8 mouse cellular contexts compared by ENCODE assay signal in genomic region chr1:180904815-180905080, GRCm38 (mm10). TPM values are rescaled to one million over a fixed set of nuclear protein-coding genes. Genes with fewer than 3 reads are reported as not detected.
A peak's percentile ranks its signal among the peaks of the same experiment; 100 is the strongest.
DNase-seq lines count a peak whose midpoint lies in the region; ATAC-seq and TF ChIP-seq lines count a peak whose summit lies in the region.

No protein-coding gene starts in this region.

- H3K4me1 ChIP-seq in thymus, adult 2 months (replicated peaks; ENCODE audit: control insufficient read depth, insufficient read depth, low read length): peaks cover 13% of the 10 kb centered on the region
- H3K4me1 ChIP-seq in liver, embryonic 14.5 days (replicated peaks; ENCODE audit: control insufficient read depth in 2 of 2, insufficient read depth in 2 of 2, low read length in 1 of 2): peaks cover 36 to 39% of the 10 kb centered on the region in 2 experiments

- H3K4me3 ChIP-seq in thymus, adult 2 months (ENCODE audit: control insufficient read depth, insufficient read depth, low read length): peak overlapping the region; percentile 85
- H3K4me3 ChIP-seq in liver, embryonic 14.5 days (ENCODE audit: insufficient read depth in 1 of 2, low read depth in 2 of 2, low read length in 2 of 2): peak overlapping the region; percentile 94 to 97

- ATAC-seq in liver, embryonic 14.5 days (ENCODE audit: insufficient read depth): no peak

- TF ChIP-seq POLR2A in thymus, adult 2 months (IDR thresholded peaks at IDR 0.05; ENCODE audit: control insufficient read depth, extremely low read depth, insufficient read depth, low read length, poor library complexity): no peak

- peak overlapping the region; percentile 4; the same call in 1 of the 2 replicates for H3K27ac ChIP-seq in thymus, adult 2 months (ENCODE audit: control insufficient read depth, insufficient read depth, low read length)
- peak overlapping the region; percentile 80 for H3K27ac ChIP-seq in liver, embryonic 14.5 days

- TF ChIP-seq CTCF in thymus, adult 2 months (IDR thresholded peaks at IDR 0.05; ENCODE audit: borderline replicate concordance, control insufficient read depth, extremely low read depth, insufficient read depth, low read length, poor library complexity): no peak
- TF ChIP-seq CTCF in liver, embryonic 14.5 days (IDR thresholded peaks at IDR 0.05; ENCODE audit: low read depth): no peak

- peak overlapping the region; percentile 99 for H3K4me2 ChIP-seq in liver, embryonic 14.5 days (ENCODE audit: low read depth)

- peak; percentile 13 for DNase-seq in cerebellum, adult 9-11 months
- no peak for DNase-seq in cerebellum, adult 11-12 months
- no peak for DNase-seq in thymus, adult 2 months
- DNase-seq in thymus, adult 18-20 months: no peak
- no peak for DNase-seq in liver, embryonic 14.5 days (ENCODE audit: low read depth in 3 of 3, low spot score in 3 of 3)
- no peak for DNase-seq in adipocyte (ENCODE audit: low spot score)
- no peak for DNase-seq in gastrocnemius, postnatal 14 days
- no peak for DNase-seq in urinary bladder, postnatal 10 days (ENCODE audit: low spot score)

- H3K36me3 ChIP-seq in thymus, adult 2 months (ENCODE audit: control insufficient read depth, insufficient read depth, low read length): 0 out of 2 replicates have a peak, but pooled peaks cover 4% of the 10 kb centered on the region
- H3K36me3 ChIP-seq in liver, embryonic 14.5 days (replicated peaks; ENCODE audit: control insufficient read depth, insufficient read depth, low read depth): peaks cover 37% of the 10 kb centered on the region

- peak overlapping the region; percentile 93 for H3K9ac ChIP-seq in liver, embryonic 14.5 days (replicated peaks)

- no peaks in the 10 kb centered on the region for H3K27me3 ChIP-seq in thymus, adult 2 months (ENCODE audit: control insufficient read depth, insufficient read depth, low read length)
- H3K27me3 ChIP-seq in liver, embryonic 14.5 days (ENCODE audit: control insufficient read depth, insufficient read depth, low read length): no peaks in the 10 kb centered on the region

- WGBS in thymus, adult 2 months: 1% methylated on average over 5 of the region's 5 CpGs
- under 1% methylated on average over 5 of the region's 5 CpGs for WGBS in liver, embryonic 14.5 days (ENCODE audit: insufficient replicate concordance)

- TF ChIP-seq EP300 in liver, embryonic 14.5 days (IDR thresholded peaks at IDR 0.05; ENCODE audit: low read depth): no peak

- intact Hi-C loops in gastrocnemius, postnatal 14 days (cut with DNase I; ENCODE audit: low total_unique reads): loop anchor here (10.0 kb wide), 1 partner anchor 140 kb away; no protein-coding TSS in a partner anchor

- no peaks in the 10 kb centered on the region for H3K9me3 ChIP-seq in liver, embryonic 14.5 days (ENCODE audit: control insufficient read depth, low read length)

RNA-seq across cellular contexts. Expression of gene Pycr2, which starts 0.7 kb away (rescaled TPM):
- polyA plus RNA-seq in thymus, adult 2 months (2012; rRNA removed): 101 and 106 TPM in 2 replicates
- 47.9 and 52.0 TPM in 2 replicates for polyA plus RNA-seq in liver, embryonic 14.5 days (2012; rRNA removed)
- 84.6 and 94.7 TPM in 2 replicates for polyA plus RNA-seq in liver, embryonic 14.5 days (2014; fragmentation: Nextera tagmentation; extraction: Ambion mirVana)
- 10 to 100 TPM; 18.3 to 18.4 TPM for total RNA-seq in gastrocnemius, postnatal 14 days (2021)

RNA-seq across cellular contexts. Expression of gene Lefty2, which starts 11.8 kb away (rescaled TPM):
- polyA plus RNA-seq in thymus, adult 2 months (2012; rRNA removed): 0.98 and 1.9 TPM in 2 replicates
- polyA plus RNA-seq in liver, embryonic 14.5 days (2012; rRNA removed): not detected in 2 replicates
- not detected in 2 replicates for polyA plus RNA-seq in liver, embryonic 14.5 days (2014; fragmentation: Nextera tagmentation; extraction: Ambion mirVana)
- total RNA-seq in gastrocnemius, postnatal 14 days (2021): not detected

RNA-seq across cellular contexts. Expression of gene Lefty1, which starts 30.1 kb away (rescaled TPM):
- 6.0 and 6.4 TPM in 2 replicates for polyA plus RNA-seq in thymus, adult 2 months (2012; rRNA removed)
- 9.2 and 9.5 TPM in 2 replicates for polyA plus RNA-seq in liver, embryonic 14.5 days (2012; rRNA removed)
- 4.9 and 5.6 TPM in 2 replicates for polyA plus RNA-seq in liver, embryonic 14.5 days (2014; fragmentation: Nextera tagmentation; extraction: Ambion mirVana)
- total RNA-seq in gastrocnemius, postnatal 14 days (2021): under 1 TPM; 0.44 to 0.53 TPM

RNA-seq across cellular contexts. Expression of gene Tmem63a, which starts 37.4 kb away (rescaled TPM):
- 47.3 and 49.3 TPM in 2 replicates for polyA plus RNA-seq in thymus, adult 2 months (2012; rRNA removed)
- 6.8 and 7.2 TPM in 2 replicates for polyA plus RNA-seq in liver, embryonic 14.5 days (2012; rRNA removed)
- polyA plus RNA-seq in liver, embryonic 14.5 days (2014; fragmentation: Nextera tagmentation; extraction: Ambion mirVana): 4.3 and 4.6 TPM in 2 replicates
- 10 to 100 TPM; 11.9 to 12.5 TPM for total RNA-seq in gastrocnemius, postnatal 14 days (2021)

RNA-seq across cellular contexts. Expression of gene Sde2, which starts 53.8 kb away (rescaled TPM):
- 18.4 and 19.4 TPM in 2 replicates for polyA plus RNA-seq in thymus, adult 2 months (2012; rRNA removed)
- polyA plus RNA-seq in liver, embryonic 14.5 days (2012; rRNA removed): 11.5 and 15.5 TPM in 2 replicates
- 15.8 and 18.0 TPM in 2 replicates for polyA plus RNA-seq in liver, embryonic 14.5 days (2014; fragmentation: Nextera tagmentation; extraction: Ambion mirVana)
- total RNA-seq in gastrocnemius, postnatal 14 days (2021): 1 to 10 TPM; 8.4 to 8.5 TPM
